8 mouse cellular contexts compared by ENCODE assay signal in the genomic region with DNA sequence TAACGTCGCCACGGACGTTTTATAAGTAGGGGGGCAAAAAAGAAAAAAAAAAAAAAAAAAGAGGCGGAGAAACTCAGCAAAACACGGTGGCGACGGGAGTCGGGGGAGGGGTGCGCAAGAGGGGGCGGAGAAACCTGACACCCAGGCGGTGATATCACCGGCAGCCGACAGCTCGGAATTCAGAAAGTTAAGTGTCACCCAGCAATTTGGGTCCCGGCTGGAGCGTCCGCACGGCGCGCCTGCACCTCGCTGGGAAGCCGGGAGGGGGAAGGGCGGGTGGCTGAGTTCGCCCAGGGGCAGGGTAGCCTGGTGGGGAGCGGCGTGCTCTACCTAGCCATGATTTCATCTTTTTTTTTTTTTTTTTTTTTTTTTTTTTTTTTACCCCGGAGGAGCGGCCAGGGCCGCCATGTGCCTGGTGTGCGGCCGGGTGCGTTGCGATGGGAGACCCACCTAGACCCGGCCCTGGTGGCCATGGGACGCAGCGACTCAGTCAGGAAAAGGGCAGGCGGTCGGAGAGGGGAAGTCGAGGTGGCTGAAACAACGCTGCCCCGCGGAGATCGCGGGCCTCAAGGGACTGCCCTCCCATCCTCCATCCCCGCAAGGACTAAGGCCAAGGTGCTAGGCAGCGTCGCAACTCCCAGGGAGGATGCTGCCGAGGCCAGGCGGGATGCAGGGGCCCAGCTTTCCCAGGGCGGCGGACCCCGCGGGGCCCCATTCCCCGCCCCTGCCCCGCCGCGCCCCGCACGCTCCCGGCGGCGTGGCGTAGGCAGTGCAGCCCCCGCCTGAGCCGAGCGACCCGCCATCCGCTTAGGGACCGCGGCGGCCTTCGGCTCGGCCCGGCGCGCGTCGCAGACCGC. TPM values are rescaled to one million over a fixed set of nuclear protein-coding genes. Genes with fewer than 3 reads are reported as not detected.
DNase-seq lines count a peak whose midpoint lies in the region; ATAC-seq and TF ChIP-seq lines count a peak whose summit lies in the region.

No protein-coding gene starts in this region.

- TF ChIP-seq CTCF in Patski (IDR thresholded peaks at IDR 0.05) = no peak

- peaks cover 39% of the 10 kb centered on the region for H3K4me1 ChIP-seq in hindbrain, embryonic 13.5 days (replicated peaks)

- H3K27me3 ChIP-seq in Patski = no peaks in the 10 kb centered on the region
- no peaks in the 10 kb centered on the region for H3K27me3 ChIP-seq in hindbrain, embryonic 13.5 days

- ATAC-seq in Patski = peak; percentile 14
- peak; percentile 74 for ATAC-seq in hindbrain, embryonic 13.5 days (ENCODE audit: low FRiP score)

- H3K79me2 ChIP-seq in macrophage (ENCODE audit: inconsistent target) = peaks cover 46% of the 10 kb centered on the region

- peak overlapping the region; percentile 97 for H3K9ac ChIP-seq in hindbrain, embryonic 13.5 days

- WGBS in hindbrain, embryonic 13.5 days = under 1% methylated on average over 72 of the region's 80 CpGs
- 1% methylated on average over 67 of the region's 80 CpGs for WGBS in macrophage (ENCODE audit: missing documents)

- peak overlapping the region; percentile 81 for H3K4me3 ChIP-seq in hindbrain, embryonic 13.5 days
- H3K4me3 ChIP-seq in macrophage (ENCODE audit: inconsistent target) = peak overlapping the region; percentile 50

- CTCF ChIA-PET in Patski (lab: Charles Lee) = interaction anchor here (1.4 to 3.4 kb wide), 2 partner anchors 13 to 49 kb away, joined by 6 to 22 read pairs; no protein-coding TSS in a partner anchor

- H3K36me3 ChIP-seq in hindbrain, embryonic 13.5 days = 0 out of 2 replicates have a peak, but pooled peaks cover 5% of the 10 kb centered on the region
- H3K36me3 ChIP-seq in macrophage (ENCODE audit: inconsistent target) = no peaks in the 10 kb centered on the region

- H3K27ac ChIP-seq in hindbrain, embryonic 13.5 days = peak overlapping the region; percentile 97
- peak overlapping the region; percentile 17; the same call in 1 of the 2 replicates for H3K27ac ChIP-seq in macrophage

- H3K4me2 ChIP-seq in hindbrain, embryonic 13.5 days = peak overlapping the region; percentile 93

- no peaks in the 10 kb centered on the region for H3K9me3 ChIP-seq in hindbrain, embryonic 13.5 days

- DNase-seq in Patski (ENCODE audit: low read depth, low spot score) = peak; percentile 67
- peak; percentile 86 to 90 for DNase-seq in cerebellum, postnatal 10 days
- DNase-seq in frontal cortex, postnatal 14 days (ENCODE audit: low spot score in 2 of 2) = peak; percentile 70
- peak; percentile 69 to 77 for DNase-seq in left cerebral cortex, adult 18-20 months (ENCODE audit: low spot score in 2 of 2)
- DNase-seq in right cerebral cortex, adult 2 months (ENCODE audit: low spot score in 2 of 2) = peak; percentile 78 to 81
- DNase-seq in urinary bladder, postnatal 14 days (ENCODE audit: low spot score) = peak; percentile 87

- in situ Hi-C loops in Patski (cut with MboI; ENCODE audit: low pct_unique_long_range_greater_than_20kb) = no loop called here

- POLR2A ChIA-PET in Patski (lab: Charles Lee) = interaction anchor here (0.6 to 2.0 kb wide), 13 partner anchors 9 to 439 kb away, joined by 3 to 8 read pairs (median 3); a partner anchor contains a TSS

RNA-seq across cellular contexts. Expression of a gene that starts 0.9 kb away (rescaled TPM):
- polyA plus RNA-seq in Patski (2021) = 76.5 TPM
- polyA plus RNA-seq in hindbrain, embryonic 13.5 days (2015; fragmentation: Nextera tagmentation; extraction: Ambion mirVana) = 2.8 and 3.9 TPM in 2 replicates
- total RNA-seq in left cerebral cortex, adult 18-20 months (2021) = 100 to 1,000 TPM; 125 to 129 TPM
- total RNA-seq in macrophage (2018; cell fraction: chromatin; rRNA removed) = 100 to 1,000 TPM in 1 of 26 experiments, 10 to 100 TPM in 25; 14.5 to 104 (median 51.2) TPM
- 10 to 100 TPM in 25 of 26 experiments, 1 to 10 TPM in 1; 9.5 to 42.1 (median 20.2) TPM for total RNA-seq in macrophage (2018; cell fraction: cytosol; rRNA removed)
- 10 to 100 TPM; 15.2 to 83.8 (median 34.3) TPM for total RNA-seq in macrophage (2018; cell fraction: nucleus; rRNA removed)
- 11.1 to 27.1 TPM (median 17.9 TPM) in 3 replicates for polyA plus RNA-seq in macrophage (2018)

Comparison
In these comparisons a context has a peak if more than half of its experiments do, and no peak if none do; other contexts are left out.
1. Peak in every context shown above with its lines: DNase-seq, ATAC-seq, H3K4me3 ChIP-seq and H3K27ac ChIP-seq.